7 mouse cellular contexts compared by ENCODE assay signal in genomic region chr8:11634331-11635011, GRCm38 (mm10). TPM values are rescaled to one million over a fixed set of nuclear protein-coding genes. Genes with fewer than 3 reads are reported as not detected.
DNase-seq lines count a peak whose midpoint lies in the region; ATAC-seq and TF ChIP-seq lines count a peak whose summit lies in the region.

No protein-coding gene starts in this region.

- H3K4me2 ChIP-seq in neural tube, embryonic 11.5 days (ENCODE audit: low read depth) = peak overlapping the region; percentile 80
- H3K4me2 ChIP-seq in hindbrain, postnatal 0 days (ENCODE audit: low read depth, low read length) = peak overlapping the region; percentile 95
- H3K4me2 ChIP-seq in midbrain, embryonic 15.5 days = peak overlapping the region; percentile 82

- peak; percentile 31 for ATAC-seq in neural tube, embryonic 11.5 days (ENCODE audit: insufficient read depth, low FRiP score, low TSS enrichment)
- ATAC-seq in hindbrain, postnatal 0 days = peak; percentile 16
- ATAC-seq in midbrain, embryonic 15.5 days (replicated peaks) = peak; percentile 27; the same call in 1 of the 2 replicates

- peak overlapping the region; percentile 95 for H3K4me3 ChIP-seq in neural tube, embryonic 11.5 days (ENCODE audit: low read depth, low read length)
- H3K4me3 ChIP-seq in embryonic facial prominence, embryonic 10.5 days = peak overlapping the region; percentile 98
- H3K4me3 ChIP-seq in hindbrain, postnatal 0 days (ENCODE audit: low read length) = peak overlapping the region; percentile 83
- H3K4me3 ChIP-seq in midbrain, embryonic 15.5 days = peak overlapping the region; percentile 89

- TF ChIP-seq CTCF in hindbrain, postnatal 0 days (IDR thresholded peaks at IDR 0.05; ENCODE audit: low read depth) = peak; percentile 20

- intact Hi-C loops in left cerebral cortex, postnatal 14 days (cut with DNase I) = loop anchor here (2.0 to 5.0 kb wide), 2 partner anchors 63 to 78 kb away; no protein-coding TSS in a partner anchor

- H3K9ac ChIP-seq in neural tube, embryonic 11.5 days (ENCODE audit: low read length) = peak overlapping the region; percentile 73
- peak overlapping the region; percentile 91 for H3K9ac ChIP-seq in hindbrain, postnatal 0 days (replicated peaks; ENCODE audit: low read length)
- H3K9ac ChIP-seq in midbrain, embryonic 15.5 days = peak overlapping the region; percentile 92

- peaks cover 10% of the 10 kb centered on the region; the same call in 1 of the 2 replicates for H3K36me3 ChIP-seq in neural tube, embryonic 11.5 days (ENCODE audit: control insufficient read depth, insufficient read depth, low read length)
- H3K36me3 ChIP-seq in embryonic facial prominence, embryonic 10.5 days (replicated peaks) = peaks cover 47% of the 10 kb centered on the region
- peaks cover 13% of the 10 kb centered on the region for H3K36me3 ChIP-seq in hindbrain, postnatal 0 days (ENCODE audit: insufficient read depth, low read length)
- H3K36me3 ChIP-seq in midbrain, embryonic 15.5 days (replicated peaks) = 0 out of 2 replicates have a peak, but pooled peaks cover 8% of the 10 kb centered on the region

- no peak for DNase-seq in neural tube, embryonic 11.5 days (ENCODE audit: low spot score)
- no peak for DNase-seq in neural tube, embryonic 10.5 days (ENCODE audit: extremely low spot score, low spot score)
- DNase-seq in embryonic facial prominence, embryonic 10.5 days (ENCODE audit: low spot score) = peak; percentile 18
- peak; percentile 8 for DNase-seq in hindbrain, postnatal 0 days (ENCODE audit: low spot score)
- DNase-seq in cerebellum, postnatal 14 days = no peak
- no peak for DNase-seq in left cerebral cortex, postnatal 14 days (ENCODE audit: low spot score in 2 of 2)

- under 1% methylated on average over 39 of the region's 39 CpGs for WGBS in neural tube, embryonic 11.5 days
- under 1% methylated on average over 39 of the region's 39 CpGs for WGBS in embryonic facial prominence, embryonic 10.5 days
- WGBS in hindbrain, postnatal 0 days = under 1% methylated on average over 34 of the region's 39 CpGs
- under 1% methylated on average over 36 of the region's 39 CpGs for WGBS in midbrain, embryonic 15.5 days

- H3K27me3 ChIP-seq in neural tube, embryonic 11.5 days (ENCODE audit: control insufficient read depth, insufficient read depth, low read length) = no peaks in the 10 kb centered on the region
- H3K27me3 ChIP-seq in embryonic facial prominence, embryonic 10.5 days (replicated peaks; ENCODE audit: low read depth, poor library complexity, severe bottlenecking) = no peaks in the 10 kb centered on the region
- H3K27me3 ChIP-seq in hindbrain, postnatal 0 days (ENCODE audit: insufficient read depth, low read length) = no peaks in the 10 kb centered on the region
- H3K27me3 ChIP-seq in midbrain, embryonic 15.5 days (replicated peaks) = no peaks in the 10 kb centered on the region

- no peaks in the 10 kb centered on the region for H3K9me3 ChIP-seq in neural tube, embryonic 11.5 days (ENCODE audit: control insufficient read depth, low read length)
- no peaks in the 10 kb centered on the region for H3K9me3 ChIP-seq in embryonic facial prominence, embryonic 10.5 days
- no peaks in the 10 kb centered on the region for H3K9me3 ChIP-seq in hindbrain, postnatal 0 days (ENCODE audit: low read length)
- H3K9me3 ChIP-seq in midbrain, embryonic 15.5 days = no peaks in the 10 kb centered on the region

- peaks cover 16% of the 10 kb centered on the region; the same call in 1 of the 2 replicates for H3K4me1 ChIP-seq in neural tube, embryonic 11.5 days (ENCODE audit: control insufficient read depth, insufficient read depth, low read length)
- H3K4me1 ChIP-seq in embryonic facial prominence, embryonic 10.5 days = peaks cover 40% of the 10 kb centered on the region
- H3K4me1 ChIP-seq in hindbrain, postnatal 0 days (ENCODE audit: insufficient read depth, low read length) = peaks cover 6% of the 10 kb centered on the region
- peaks cover 35% of the 10 kb centered on the region for H3K4me1 ChIP-seq in midbrain, embryonic 15.5 days

- no peak overlapping the region for H3K27ac ChIP-seq in neural tube, embryonic 11.5 days (ENCODE audit: low read depth, low read length)
- H3K27ac ChIP-seq in embryonic facial prominence, embryonic 10.5 days (replicated peaks) = peak overlapping the region; percentile 99
- peak overlapping the region; percentile 96; the same call in 1 of the 2 replicates for H3K27ac ChIP-seq in hindbrain, postnatal 0 days
- H3K27ac ChIP-seq in midbrain, embryonic 15.5 days = peak overlapping the region; percentile 98

RNA-seq across cellular contexts. Expression of gene Ankrd10, which starts 1.1 kb away (rescaled TPM):
- 109 TPM in 2 replicates for polyA plus RNA-seq in neural tube, embryonic 11.5 days (2014; fragmentation: Nextera tagmentation; extraction: Ambion mirVana)
- 121 and 133 TPM in 2 replicates for polyA plus RNA-seq in embryonic facial prominence, embryonic 10.5 days (2016; fragmentation: Nextera tagmentation; extraction: Ambion mirVana)
- 108 and 127 TPM in 2 replicates for total RNA-seq in hindbrain, postnatal 0 days (2014; rRNA removed)
- 62.6 and 66.2 TPM in 2 replicates for polyA plus RNA-seq in hindbrain, postnatal 0 days (2015; fragmentation: Nextera tagmentation; extraction: Ambion mirVana)
- 98.4 and 101 TPM in 2 replicates for polyA plus RNA-seq in midbrain, embryonic 15.5 days (2015; fragmentation: Nextera tagmentation; extraction: Ambion mirVana)
- total RNA-seq in left cerebral cortex, postnatal 14 days (2021) = 10 to 100 TPM; 50.7 to 61.4 TPM

Comparison
In these comparisons a context has a peak if more than half of its experiments do, and no peak if none do; other contexts are left out.
1. DNase-seq: peak in embryonic facial prominence, embryonic 10.5 days (single experiment) and hindbrain, postnatal 0 days (single experiment); none in neural tube, embryonic 11.5 days (single experiment), neural tube, embryonic 10.5 days (single experiment), cerebellum, postnatal 14 days (0 of 2) and left cerebral cortex, postnatal 14 days (0 of 2).
2. Peak in every context shown above with its lines, with median percentiles within 50 percentile points of each other: ATAC-seq, H3K4me2 ChIP-seq, H3K4me3 ChIP-seq and H3K9ac ChIP-seq.